Mouse (Mus musculus) midbrain, postnatal 0 days (tissue): ENCODE results near the gene Bpifb1. TPM values are rescaled to one million over a fixed set of nuclear protein-coding genes. Genes with fewer than 3 reads are reported as not detected.
"Not testable (repeated sequence)": the region's sequence is repeated elsewhere in the genome, so short reads cannot be mapped to it uniquely, and the experiment has no call there.

ENCODE experiments used
- ATAC-seq: fragments of 200-750 bp; cut with Nextera tagmentation; 2 replicates; pipeline ENCODE4 v1.8.0; 2017; ENCODE audit warnings: moderate number of reproducible peaks, mild to moderate bottlenecking, moderate TSS enrichment, moderate library complexity; ENCODE audit not compliant: low FRiP score
- DNase-seq: peaks from one replicate; pipeline ENCODE4 v3.0.0-alpha.2; 2015; ENCODE audit warnings: low spot score
- H3K27ac ChIP-seq: fragments of 300-500 bp; sonication (generic); 2 replicates; pipeline ENCODE4 v1.5.1; 2014; ENCODE audit warnings: low read depth, mild to moderate bottlenecking, low read length, mixed read lengths
- H3K27me3 ChIP-seq: fragments of 300-500 bp; sonication (generic); 2 replicates; pipeline ENCODE4 v1.6.1; 2014; ENCODE audit warnings: low read length, control low read depth, mixed read lengths; ENCODE audit not compliant: insufficient read depth
- H3K36me3 ChIP-seq: fragments of 300-500 bp; sonication (generic); 2 replicates; pipeline ENCODE4 v1.6.1; 2014; ENCODE audit warnings: low read length, control low read depth, mixed read lengths; ENCODE audit not compliant: insufficient read depth
- H3K4me1 ChIP-seq: fragments of 300-500 bp; sonication (generic); 2 replicates; pipeline ENCODE4 v1.6.1; 2014; ENCODE audit warnings: mild to moderate bottlenecking, control low read depth, antibody characterized with exemption, low read length, mixed read lengths; ENCODE audit not compliant: insufficient read depth
- H3K4me2 ChIP-seq: fragments of 300-500 bp; sonication (generic); 2 replicates; pipeline ENCODE4 v1.6.1; 2014; ENCODE audit warnings: low read depth, mild to moderate bottlenecking, low read length, mixed read lengths; ENCODE audit not compliant: poor library complexity, severe bottlenecking
- H3K4me3 ChIP-seq: fragments of 300-500 bp; sonication (generic); 2 replicates; pipeline ENCODE4 v1.5.1; 2014; ENCODE audit warnings: low read depth, mild to moderate bottlenecking, low read length, moderate library complexity
- H3K9ac ChIP-seq: fragments of 300-500 bp; sonication (generic); replicated peaks from 2 replicates; pipeline ENCODE4 v1.6.1; 2014; ENCODE audit warnings: mild to moderate bottlenecking, low read length, moderate library complexity, mixed read lengths; ENCODE audit not compliant: poor library complexity, severe bottlenecking
- H3K9me3 ChIP-seq: fragments of 300-500 bp; sonication (generic); 2 replicates; pipeline ENCODE4 v1.6.1; 2016; ENCODE audit warnings: low read length, control low read depth
- CTCF ChIP-seq: IDR thresholded peaks from 2 replicates; pipeline ENCODE4 v1.5.1; 2016; ENCODE audit warnings: antibody characterized with exemption, mild to moderate bottlenecking
- WGBS: fragments of 180-500 bp; shearing (Covaris S2); extraction: QIAGEN DNeasy Blood & Tissue Kit; methylation state at CpG from one replicate; pipeline ENCODE4 v1.1.7; 2014; 5-methylcytosine and 5-hydroxymethylcytosine counted together
- polyA plus RNA-seq: library from polyadenylated mRNA; unstranded; fragments of >200 nt; fragmentation: Nextera tagmentation; extraction: Ambion mirVana; gene quantifications from 2 replicates; pipeline ENCODE4 v1.2.1, GENCODE M21; 2015
- total RNA-seq: library from RNA; depleted of rRNA; stranded (reverse); fragments of >200 nt; gene quantifications from 2 replicates; pipeline ENCODE4 v1.2.3, GENCODE M21; 2014; rRNA removed

Gene Bpifb1
- total and polyA plus RNA-seq, 2 experiments from 2014 or later = 0.27 to 0.83 TPM

DNA sequence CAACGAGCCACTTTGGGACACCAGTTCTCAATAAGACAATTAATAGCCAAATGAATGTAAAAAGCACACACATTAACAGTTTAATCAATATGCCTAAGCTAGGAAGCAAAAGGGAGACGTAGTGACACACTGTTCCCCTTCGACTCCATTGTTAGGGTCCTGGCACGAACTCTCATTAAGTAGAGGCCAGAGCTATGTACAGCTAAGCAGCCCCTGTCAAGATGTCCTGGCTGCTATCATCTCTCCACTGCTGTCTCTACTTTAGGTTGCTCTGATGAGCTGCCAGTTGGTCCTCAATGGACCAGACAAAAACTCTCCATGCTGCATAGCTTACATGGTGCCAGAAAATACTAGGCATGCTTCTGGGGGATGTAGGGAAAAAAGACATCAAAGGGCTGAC lies 65.2 kb downstream of the Bpifb1 start:
- Histone ChIP-seq H3K4me3 (no peak overlapping the region), H3K4me1 (no peaks in the 10 kb centered on the region), H3K9ac (no peak overlapping the region), H3K9me3 (no peaks in the 10 kb centered on the region), H3K36me3 (no peaks in the 10 kb centered on the region), H3K27ac (no peak overlapping the region), H3K4me2 (no peak overlapping the region), H3K27me3 (no peaks in the 10 kb centered on the region)
- DNase-seq (no peak), ATAC-seq (no peak)
- WGBS = 82% methylated on average over 4 of the region's 4 CpGs
- TF ChIP-seq CTCF = no peak

DNA sequence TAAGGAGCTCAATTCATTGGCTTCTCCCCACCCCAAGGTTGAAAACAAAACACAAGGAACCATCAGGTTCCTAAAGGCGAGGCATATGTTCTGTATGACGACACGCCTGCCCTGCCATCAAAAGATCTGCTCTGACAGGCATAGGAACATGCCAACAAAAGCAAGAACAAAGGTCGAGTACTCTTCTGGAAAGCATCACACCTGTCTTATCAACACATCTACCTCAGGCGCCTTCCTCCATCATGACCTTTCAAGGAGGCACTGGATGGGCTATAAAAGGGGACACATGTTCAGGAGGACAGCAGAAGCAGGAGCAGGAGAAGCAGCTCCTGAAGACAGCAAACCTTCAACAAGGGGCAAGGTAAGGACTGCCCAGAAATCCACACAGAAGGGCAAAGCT lies 66.9 kb downstream of the Bpifb1 start, which contains the start of gene Bpifb9a:
Gene Bpifb9a (plus strand): TSS at position 301 of the 400 bp plus-strand sequence.
- not testable (repeated sequence) for DNase-seq, ATAC-seq
- WGBS = 79% methylated on average over 5 of the region's 5 CpGs

DNA sequence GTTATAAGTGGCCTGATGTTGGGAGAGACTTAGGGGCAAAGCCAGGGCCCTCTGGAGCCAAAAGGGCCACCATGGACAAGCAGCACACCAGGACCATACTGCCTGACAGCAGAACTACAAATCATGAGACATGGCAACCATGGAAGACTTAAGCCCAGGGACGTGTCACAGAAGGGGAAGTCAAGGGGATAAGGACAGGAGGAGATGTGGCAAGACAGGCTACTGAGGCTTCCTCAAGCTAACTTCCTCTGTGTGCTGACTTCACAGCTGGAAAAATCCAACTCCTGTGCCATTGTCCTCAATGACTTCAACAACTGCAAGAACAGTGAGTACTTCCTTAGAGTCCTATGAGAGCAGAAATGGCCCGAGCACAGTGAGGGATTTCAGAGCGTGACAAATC lies 73.8 kb downstream of the Bpifb1 start:
- H3K9ac ChIP-seq, H3K36me3 ChIP-seq, H3K9me3 ChIP-seq, H3K4me3 ChIP-seq, H3K4me2 ChIP-seq, H3K4me1 ChIP-seq, H3K27me3 ChIP-seq, ATAC-seq, H3K27ac ChIP-seq, DNase-seq: not testable (repeated sequence)
- 85% methylated on average over 3 of the region's 3 CpGs for WGBS

More for the DNA sequence above, 66.9 kb downstream of the Bpifb1 start, which contains the start of gene Bpifb9a:
- not testable (repeated sequence) for H3K4me1 ChIP-seq, H3K27me3 ChIP-seq, H3K9ac ChIP-seq, H3K9me3 ChIP-seq, H3K36me3 ChIP-seq, H3K27ac ChIP-seq, H3K4me3 ChIP-seq, H3K4me2 ChIP-seq

Other genes starting within 250 kb of the Bpifb1 start
- not detected in 2 replicates for gene Bpifa6, start 215.9 kb upstream of the Bpifb1 start, total RNA-seq
- not detected in 2 replicates for gene Bpifa6, start 215.9 kb upstream of the Bpifb1 start, polyA plus RNA-seq
- 1.3 TPM in 1 of 2 replicates, not detected in the other for gene Bpifa2, start 182.6 kb upstream of the Bpifb1 start, total RNA-seq
- gene Bpifa2, start 182.6 kb upstream of the Bpifb1 start, polyA plus RNA-seq = not detected in 2 replicates
- not detected in 2 replicates for gene Bpifa3, start 60.5 kb upstream of the Bpifb1 start, total RNA-seq
- not detected in 2 replicates for gene Bpifa3, start 60.5 kb upstream of the Bpifb1 start, polyA plus RNA-seq
- 1.1 TPM in 1 of 2 replicates, not detected in the other for gene Bpifa1, start 47.9 kb upstream of the Bpifb1 start, total RNA-seq
- gene Bpifa1, start 47.9 kb upstream of the Bpifb1 start, polyA plus RNA-seq = 0.20 and 0.42 TPM in 2 replicates
- not detected in 2 replicates for gene Bpifa5, start 28.2 kb upstream of the Bpifb1 start, total RNA-seq
- gene Bpifa5, start 28.2 kb upstream of the Bpifb1 start, polyA plus RNA-seq = not detected in 2 replicates
- gene Bpifb5, start 32.9 kb downstream of the Bpifb1 start, total RNA-seq = 0.44 and 0.52 TPM in 2 replicates
- 0.27 TPM in 1 of 2 replicates, not detected in the other for gene Bpifb5, start 32.9 kb downstream of the Bpifb1 start, polyA plus RNA-seq
- gene Bpifb9a, start 67.0 kb downstream of the Bpifb1 start, total RNA-seq = not detected in 2 replicates
- 0.47 TPM in 1 of 2 replicates, not detected in the other for gene Bpifb9a, start 67.0 kb downstream of the Bpifb1 start, polyA plus RNA-seq
- 0.38 and 1.3 TPM in 2 replicates for gene Bpifb9b, start 116.4 kb downstream of the Bpifb1 start, total RNA-seq
- 1.7 TPM in 1 of 2 replicates, not detected in the other for gene Bpifb9b, start 116.4 kb downstream of the Bpifb1 start, polyA plus RNA-seq
- gene Cdk5rap1, start 182.2 kb downstream of the Bpifb1 start, total RNA-seq = 10.8 and 12.4 TPM in 2 replicates
- gene Cdk5rap1, start 182.2 kb downstream of the Bpifb1 start, polyA plus RNA-seq = 5.4 and 6.2 TPM in 2 replicates
- 28.0 and 32.0 TPM in 2 replicates for gene Snta1, start 217.3 kb downstream of the Bpifb1 start, total RNA-seq
- gene Snta1, start 217.3 kb downstream of the Bpifb1 start, polyA plus RNA-seq = 15.4 and 15.8 TPM in 2 replicates
- gene Cbfa2t2, start 245.7 kb downstream of the Bpifb1 start, total RNA-seq = 53.2 and 57.8 TPM in 2 replicates
- 30.0 and 31.3 TPM in 2 replicates for gene Cbfa2t2, start 245.7 kb downstream of the Bpifb1 start, polyA plus RNA-seq